Mouse (Mus musculus) hindbrain, postnatal 0 days (tissue): ENCODE results near the gene Adar. TPM values are rescaled to one million over a fixed set of nuclear protein-coding genes. Genes with fewer than 3 reads are reported as not detected.

Experiments
- ATAC-seq: fragments of 200-750 bp; cut with Nextera tagmentation; 2 replicates; pipeline ENCODE4 v1.8.0; 2017; ENCODE audit warnings: mild to moderate bottlenecking, moderate TSS enrichment, moderate library complexity
- DNase-seq: peaks from one replicate; pipeline ENCODE4 v3.0.0-alpha.2; 2015; ENCODE audit warnings: low spot score
- H3K27ac ChIP-seq: fragments of 300-500 bp; sonication (generic); 2 replicates; pipeline ENCODE4 v1.5.1; 2014; ENCODE audit warnings: mild to moderate bottlenecking
- H3K27me3 ChIP-seq: fragments of 300-500 bp; sonication (generic); 2 replicates; pipeline ENCODE4 v1.6.1; 2014; ENCODE audit warnings: low read length, mixed read lengths; ENCODE audit not compliant: insufficient read depth
- H3K36me3 ChIP-seq: fragments of 300-500 bp; sonication (generic); 2 replicates; pipeline ENCODE4 v1.6.1; 2014; ENCODE audit warnings: low read length, mixed read lengths; ENCODE audit not compliant: insufficient read depth
- H3K4me1 ChIP-seq: fragments of 300-500 bp; sonication (generic); 2 replicates; pipeline ENCODE4 v1.6.1; 2014; ENCODE audit warnings: antibody characterized with exemption, low read length, mixed read lengths; ENCODE audit not compliant: insufficient read depth
- H3K4me2 ChIP-seq: fragments of 300-500 bp; sonication (generic); 2 replicates; pipeline ENCODE4 v1.6.1; 2014; ENCODE audit warnings: low read depth, mild to moderate bottlenecking, low read length, moderate library complexity, mixed read lengths
- H3K4me3 ChIP-seq: fragments of 300-500 bp; sonication (generic); 2 replicates; pipeline ENCODE4 v1.5.1; 2014; ENCODE audit warnings: low read length
- H3K9ac ChIP-seq: fragments of 300-500 bp; sonication (generic); replicated peaks from 2 replicates; pipeline ENCODE4 v1.6.1; 2014; ENCODE audit warnings: mild to moderate bottlenecking, low read length, moderate library complexity, mixed read lengths
- H3K9me3 ChIP-seq: fragments of 300-500 bp; sonication (generic); 2 replicates; pipeline ENCODE4 v1.6.1; 2016; ENCODE audit warnings: low read length, mixed read lengths
- CTCF ChIP-seq: IDR thresholded peaks from 2 replicates; pipeline ENCODE4 v1.5.1; 2016; ENCODE audit warnings: antibody characterized with exemption, control low read depth, low read depth
- WGBS: fragments of 180-500 bp; shearing (Covaris S2); extraction: QIAGEN DNeasy Blood & Tissue Kit; methylation state at CpG from one replicate; pipeline ENCODE4 v1.1.7; 2014; 5-methylcytosine and 5-hydroxymethylcytosine counted together
- polyA plus RNA-seq: library from polyadenylated mRNA; unstranded; fragments of >200 nt; fragmentation: Nextera tagmentation; extraction: Ambion mirVana; gene quantifications from 2 replicates; pipeline ENCODE4 v1.2.1, GENCODE M21; 2015
- total RNA-seq: library from RNA; depleted of rRNA; stranded (reverse); fragments of >200 nt; gene quantifications from 2 replicates; pipeline ENCODE4 v1.2.3, GENCODE M21; 2014; rRNA removed

The Adar gene
- total RNA-seq (73.6 and 78.0 TPM in 2 replicates), polyA plus RNA-seq (17.3 and 17.9 TPM in 2 replicates)

GRCm38 (mm10) chr3:89714359-89715206 lies at the start of gene Adar:
Gene Adar (plus strand): TSS chr3:89715022.
- Histone ChIP-seq H3K27me3 (no peaks in the 10 kb centered on the region), H3K9ac (peak within 1 kb of the TSS; percentile 96), H3K4me1 (peaks cover 5% of the 10 kb centered on the region; the same call in 1 of the 2 replicates), H3K36me3 (no peaks in the 10 kb centered on the region), H3K4me2 (peak within 1 kb of the TSS; percentile 81), H3K4me3 (peak within 1 kb of the TSS; percentile 96), H3K27ac (peak within 1 kb of the TSS; percentile 97), H3K9me3 (no peaks in the 10 kb centered on the region)
- peak; percentile 93 for DNase-seq
- TF ChIP-seq CTCF = peak; percentile 81
- ATAC-seq = peak; percentile 93
- 6% methylated on average over 25 of the region's 28 CpGs for WGBS

- Histone ChIP-seq H3K4me2 (no peak overlapping the region), H3K36me3 (no peaks in the 10 kb centered on the region), H3K4me1 (no peaks in the 10 kb centered on the region), H3K27me3 (no peaks in the 10 kb centered on the region), H3K27ac (no peak overlapping the region), H3K9ac (no peak overlapping the region), H3K4me3 (no peak overlapping the region), H3K9me3 (no peaks in the 10 kb centered on the region)
- ATAC-seq (0 out of 2 replicates have a peak, but pooled peaks have one; percentile 13), DNase-seq (no peak)
- TF ChIP-seq CTCF = no peak
- WGBS = 39% methylated on average over 11 of the region's 11 CpGs
Measured at GRCm38 (mm10) chr3:89667131-89667530, 47.7 kb upstream of the Adar start.

- no peaks in the 10 kb centered on the region for H3K36me3 ChIP-seq
- ATAC-seq = no peak
- H3K9ac ChIP-seq = no peak overlapping the region
- no peaks in the 10 kb centered on the region for H3K4me1 ChIP-seq
- no peaks in the 10 kb centered on the region for H3K9me3 ChIP-seq
- no peak overlapping the region for H3K4me2 ChIP-seq
- WGBS = 71% methylated on average over 6 of the region's 6 CpGs
- TF ChIP-seq CTCF = no peak
- no peaks in the 10 kb centered on the region for H3K27me3 ChIP-seq
- no peak overlapping the region for H3K4me3 ChIP-seq
- no peak for DNase-seq
- H3K27ac ChIP-seq = no peak overlapping the region
Measured at GRCm38 (mm10) chr3:89671334-89671733, 43.5 kb upstream of the Adar start.

- no peak overlapping the region for H3K4me3 ChIP-seq
- ATAC-seq (no peak), DNase-seq (no peak)
- H3K9ac ChIP-seq = no peak overlapping the region
- TF ChIP-seq CTCF = no peak
- no peaks in the 10 kb centered on the region for H3K36me3 ChIP-seq
- H3K27me3 ChIP-seq = no peaks in the 10 kb centered on the region
- no peaks in the 10 kb centered on the region for H3K9me3 ChIP-seq
- H3K27ac ChIP-seq = no peak overlapping the region
- 86% methylated on average over 12 of the region's 12 CpGs for WGBS
- no peak overlapping the region for H3K4me2 ChIP-seq
- no peaks in the 10 kb centered on the region for H3K4me1 ChIP-seq
Measured at GRCm38 (mm10) chr3:89672573-89673317, 42.1 kb upstream of the Adar start.

GRCm38 (mm10) chr3:89677617-89678016 lies 37.2 kb upstream of the Adar start:
- Histone ChIP-seq H3K36me3 (no peaks in the 10 kb centered on the region), H3K27ac (no peak overlapping the region; the same call in 1 of the 2 replicates), H3K4me3 (no peak overlapping the region), H3K4me1 (no peaks in the 10 kb centered on the region), H3K27me3 (no peaks in the 10 kb centered on the region), H3K9ac (no peak overlapping the region), H3K4me2 (no peak overlapping the region), H3K9me3 (no peaks in the 10 kb centered on the region)
- peak; percentile 40; the same call in 1 of the 2 replicates for ATAC-seq
- 26% methylated on average over 5 of the region's 5 CpGs for WGBS
- no peak for TF ChIP-seq CTCF
- DNase-seq = peak; percentile 31

- Histone ChIP-seq H3K27me3 (no peaks in the 10 kb centered on the region), H3K9ac (no peak overlapping the region), H3K4me2 (no peak overlapping the region), H3K4me1 (0 out of 2 replicates have a peak, but pooled peaks cover 5% of the 10 kb centered on the region), H3K27ac (no peak overlapping the region), H3K4me3 (no peak overlapping the region), H3K36me3 (no peaks in the 10 kb centered on the region), H3K9me3 (no peaks in the 10 kb centered on the region)
- no peak for TF ChIP-seq CTCF
- ATAC-seq (no peak), DNase-seq (no peak)
- 68% methylated on average over 5 of the region's 5 CpGs for WGBS
Measured at GRCm38 (mm10) chr3:89686031-89686430, 28.8 kb upstream of the Adar start.
